Mouse (Mus musculus) adrenal gland, postnatal 0 days (tissue): Measurements from ENCODE around the gene Zdhhc1. TPM values are rescaled to one million over a fixed set of nuclear protein-coding genes. Genes with fewer than 3 reads are reported as not detected.

Source experiments
- polyA plus RNA-seq: library from polyadenylated mRNA; unstranded; fragments of >200 nt; fragmentation: Nextera tagmentation; extraction: Ambion mirVana; gene quantifications from 2 replicates; pipeline ENCODE4 v1.2.1, GENCODE M21; 2015

The Zdhhc1 gene
- 23.7 and 25.9 TPM in 2 replicates for polyA plus RNA-seq

GRCm38 (mm10) chr8:105496439-105497180, at the start of gene Zdhhc1:
Gene Zdhhc1 (minus strand): TSS chr8:105496902.

GRCm38 (mm10) chr8:105518436-105519313, 22.0 kb upstream of the Zdhhc1 start, which contains the start of gene Hsd11b2:
Gene Hsd11b2 (plus strand): TSS chr8:105518755.

GRCm38 (mm10) chr8:105471314-105472015, 25.2 kb downstream of the Zdhhc1 start, which contains the start of gene Tppp3:
Gene Tppp3 (minus strand): TSS chr8:105471526.

Other genes with a start within 250 kb of the Zdhhc1 start
- 18.4 and 28.4 TPM in 2 replicates for gene B3gnt9, start 241.7 kb downstream of the Zdhhc1 start, polyA plus RNA-seq
- 26.7 and 34.2 TPM in 2 replicates for gene Tradd, start 232.3 kb downstream of the Zdhhc1 start, polyA plus RNA-seq
- gene Fbxl8, start 232.3 kb downstream of the Zdhhc1 start, polyA plus RNA-seq, result 1.5 and 2.9 TPM in 2 replicates
- gene Hsf4, start 227.1 kb downstream of the Zdhhc1 start, polyA plus RNA-seq, result 0.16 and 0.23 TPM in 2 replicates
- 1.3 and 3.5 TPM in 2 replicates for gene Nol3, start 220.8 kb downstream of the Zdhhc1 start, polyA plus RNA-seq
- 4.5 and 7.9 TPM in 2 replicates for gene 4931428F04Rik, start 207.0 kb downstream of the Zdhhc1 start, polyA plus RNA-seq
- gene Exoc3l, start 200.8 kb downstream of the Zdhhc1 start, polyA plus RNA-seq, result 6.5 and 16.8 TPM in 2 replicates
- 37.7 and 47.4 TPM in 2 replicates for gene E2f4, start 199.2 kb downstream of the Zdhhc1 start, polyA plus RNA-seq
- 4.0 and 8.4 TPM in 2 replicates for gene Elmo3, start 191.3 kb downstream of the Zdhhc1 start, polyA plus RNA-seq
- 5.5 and 9.6 TPM in 2 replicates for gene Lrrc29, start 170.6 kb downstream of the Zdhhc1 start, polyA plus RNA-seq
- gene Tmem208, start 170.5 kb downstream of the Zdhhc1 start, polyA plus RNA-seq, result 154 and 181 TPM in 2 replicates
- gene Fhod1, start 148.9 kb downstream of the Zdhhc1 start, polyA plus RNA-seq, result 1.1 and 1.2 TPM in 2 replicates
- gene Slc9a5, start 148.1 kb downstream of the Zdhhc1 start, polyA plus RNA-seq, result 0.87 and 0.96 TPM in 2 replicates
- gene Plekhg4, start 123.6 kb downstream of the Zdhhc1 start, polyA plus RNA-seq, result 0.07 and 0.09 TPM in 2 replicates
- 0.09 and 0.12 TPM in 2 replicates for gene Kctd19, start 83.4 kb downstream of the Zdhhc1 start, polyA plus RNA-seq
- 1.5 and 2.0 TPM in 2 replicates for gene Lrrc36, start 83.3 kb downstream of the Zdhhc1 start, polyA plus RNA-seq
- 223 and 469 TPM in 2 replicates for gene Tppp3, start 25.4 kb downstream of the Zdhhc1 start, polyA plus RNA-seq
- gene Hsd11b2, start 21.9 kb upstream of the Zdhhc1 start, polyA plus RNA-seq, result 2.4 and 3.1 TPM in 2 replicates
- 91.9 and 92.7 TPM in 2 replicates for gene Atp6v0d1, start 69.1 kb upstream of the Zdhhc1 start, polyA plus RNA-seq
- 18.0 and 19.1 TPM in 2 replicates for gene Ripor1, start 108.4 kb upstream of the Zdhhc1 start, polyA plus RNA-seq
- gene Ctcf, start 139.7 kb upstream of the Zdhhc1 start, polyA plus RNA-seq, result 43.0 and 59.4 TPM in 2 replicates
- gene Agrp, start 140.5 kb upstream of the Zdhhc1 start, polyA plus RNA-seq, result 2.8 and 3.9 TPM in 2 replicates
- gene Carmil2, start 189.4 kb upstream of the Zdhhc1 start, polyA plus RNA-seq, result 2.6 and 5.1 TPM in 2 replicates
- gene Acd, start 204.2 kb upstream of the Zdhhc1 start, polyA plus RNA-seq, result 29.3 and 36.4 TPM in 2 replicates
- gene Pard6a, start 204.2 kb upstream of the Zdhhc1 start, polyA plus RNA-seq, result 18.6 and 19.0 TPM in 2 replicates
- 0.12 TPM in 1 of 2 replicates, not detected in the other for gene 4933405L10Rik, start 210.8 kb upstream of the Zdhhc1 start, polyA plus RNA-seq
- 7.5 and 8.4 TPM in 2 replicates for gene Enkd1, start 211.3 kb upstream of the Zdhhc1 start, polyA plus RNA-seq